Mouse (Mus musculus): ENCODE data around the gene Tmem203. TPM values are rescaled to one million over a fixed set of nuclear protein-coding genes. Genes with fewer than 3 reads are reported as not detected.
A peak's percentile ranks its signal among the peaks of the same experiment; 100 is the strongest.

Tmem203 gene
- total RNA-seq (2012; rRNA removed) = 22.7 and 28.3 TPM in 2 replicates
- total RNA-seq (2014; rRNA removed) = 18.4 and 21.2 TPM in 2 replicates
- 14.5 and 21.5 TPM in 2 replicates for polyA plus RNA-seq (2012; ENCODE audit: insufficient read length, low read depth)

DNA sequence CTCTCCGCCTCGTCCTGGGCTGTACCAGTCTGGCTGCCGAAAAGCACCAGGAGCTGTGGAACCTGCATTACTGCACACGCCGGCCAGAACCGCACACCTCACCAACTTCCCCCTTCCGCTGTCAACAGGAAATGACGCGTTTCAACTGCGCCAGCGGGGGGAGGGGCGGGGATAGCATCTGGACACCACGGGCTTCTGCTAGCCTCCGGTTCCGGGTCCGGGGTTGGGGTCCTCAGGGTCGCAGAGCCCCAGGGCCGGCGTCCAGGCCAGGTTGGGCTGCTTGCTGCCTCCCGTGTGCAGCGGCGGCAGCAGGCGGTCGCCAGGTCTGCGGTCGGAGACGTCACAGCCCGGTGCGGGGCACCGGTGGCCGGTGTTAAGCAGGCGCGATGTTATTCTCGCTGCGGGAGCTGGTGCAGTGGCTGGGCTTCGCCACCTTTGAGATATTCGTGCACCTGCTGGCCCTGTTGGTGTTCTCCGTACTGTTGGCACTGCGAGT is at the start of gene Tmem203:
Gene Tmem203, plus strand, starts transcription at position 156 of the 496 bp plus-strand sequence.
- in situ Hi-C loops (cut with MboI; ENCODE audit: low pct_ligation_motif_present, low pct_unique_long_range_greater_than_20kb, low sequenced_read_pairs) (no loop called here), dilution Hi-C loops (cut with MboI; ENCODE audit: extremely low pct_ligation_motif_present, extremely low pct_unique_long_range_greater_than_20kb, low sequenced_read_pairs) (no loop called here)
- peaks cover 0 to 17% of the 10 kb centered on the region in 2 experiments; a peak in 2 of 4 replicates for H3K4me1 ChIP-seq (ENCODE audit: control insufficient read depth in 1 of 2, insufficient read depth in 2 of 2)

GRCm38 (mm10) chr2:25207593-25207992 is 47.6 kb upstream of the Tmem203 start:
- no peak overlapping the region for H3K4me2 ChIP-seq (ENCODE audit: insufficient read depth, low read depth, poor library complexity, severe bottlenecking)
- in situ Hi-C loops (cut with MboI; ENCODE audit: low pct_ligation_motif_present, low pct_unique_long_range_greater_than_20kb, low sequenced_read_pairs) = loop anchor here (5.0 kb wide), 1 partner anchor 45 kb away; no protein-coding TSS in a partner anchor
- H3K79me2 ChIP-seq (replicated peaks; ENCODE audit: control insufficient read depth, extremely low read depth, insufficient read depth, poor library complexity, severe bottlenecking) = peaks cover 23% of the 10 kb centered on the region
- H3K27ac ChIP-seq (ENCODE audit: insufficient read depth, low read depth) = no peak overlapping the region
- dilution Hi-C loops (cut with MboI; ENCODE audit: extremely low pct_ligation_motif_present, extremely low pct_unique_long_range_greater_than_20kb, low sequenced_read_pairs) = no loop called here
- no peak overlapping the region for H3K4me3 ChIP-seq (replicated peaks in 1 of 3; ENCODE audit: low read depth in 2 of 3, low read length in 2 of 3, poor library complexity in 1 of 3)
- no peak for DNase-seq (ENCODE audit: extremely low read depth)
- H3K4me1 ChIP-seq (ENCODE audit: control insufficient read depth in 1 of 2, insufficient read depth in 2 of 2) = peaks cover 7 to 29% of the 10 kb centered on the region in 2 experiments
- no peak overlapping the region for H3K9ac ChIP-seq (ENCODE audit: insufficient read depth, low read depth)
- no peaks in the 10 kb centered on the region for H3K9me3 ChIP-seq (replicated peaks; ENCODE audit: low read length)
- H3K36me3 ChIP-seq (replicated peaks in 1 of 2; ENCODE audit: control insufficient read depth in 1 of 2, insufficient read depth in 1 of 2, low read length in 1 of 2) = peaks cover 57 to 71% of the 10 kb centered on the region in 2 experiments
- no peaks in the 10 kb centered on the region for H3K27me3 ChIP-seq (replicated peaks)
- TF ChIP-seq ZC3H11A (IDR thresholded peaks at IDR 0.05; ENCODE audit: low read depth, low read length) = no peak

More for the DNA sequence above, at the start of gene Tmem203:
- Histone ChIP-seq H3K9ac (ENCODE audit: insufficient read depth, low read depth) (peak within 1 kb of the TSS; percentile 83), H3K36me3 (replicated peaks in 1 of 2; ENCODE audit: control insufficient read depth in 1 of 2, insufficient read depth in 1 of 2, low read length in 1 of 2) (peaks cover 31 to 38% of the 10 kb centered on the region in 2 experiments), H3K4me3 (replicated peaks in 1 of 3; ENCODE audit: low read depth in 2 of 3, low read length in 2 of 3, poor library complexity in 1 of 3) (peak within 1 kb of the TSS; percentile 85 to 97 (median 87)), H3K27me3 (replicated peaks) (no peaks in the 10 kb centered on the region), H3K9me3 (replicated peaks; ENCODE audit: low read length) (no peaks in the 10 kb centered on the region), H3K4me2 (ENCODE audit: insufficient read depth, low read depth, poor library complexity, severe bottlenecking) (peak within 1 kb of the TSS; percentile 96), H3K79me2 (replicated peaks; ENCODE audit: control insufficient read depth, extremely low read depth, insufficient read depth, poor library complexity, severe bottlenecking) (peaks cover 14% of the 10 kb centered on the region), H3K27ac (ENCODE audit: insufficient read depth, low read depth) (peak within 1 kb of the TSS; percentile 66)
- TF ChIP-seq ZNF384 (IDR thresholded peaks at IDR 0.05; ENCODE audit: low read depth, low read length) (no peak), JUND (conservative IDR thresholded peaks at IDR 0.05; ENCODE audit: low read depth, low read length) (no peak), EP300 (IDR thresholded peaks at IDR 0.05; ENCODE audit: low read length) (no peak), UBTF (IDR thresholded peaks at IDR 0.05; ENCODE audit: low read depth, low read length) (0 out of 2 replicates have a peak, but pooled peaks have one; percentile 18), KAT2A (IDR thresholded peaks at IDR 0.05; ENCODE audit: insufficient replicate concordance, low read length) (peak; percentile 91; the same call in 1 of the 2 replicates), CTCF (conservative IDR thresholded peaks at IDR 0.05 in 1 of 2, IDR thresholded peaks at IDR 0.05 in 1 of 2; ENCODE audit: low read depth in 2 of 2, low read length in 2 of 2) (no peak), ETS1 (conservative IDR thresholded peaks at IDR 0.05; ENCODE audit: low read depth, low read length) (peak; percentile 56), GABPA (IDR thresholded peaks at IDR 0.05; ENCODE audit: insufficient replicate concordance, low read depth, low read length) (peak; percentile 63; the same call in 1 of the 2 replicates), JUN (IDR thresholded peaks at IDR 0.05; ENCODE audit: insufficient read depth, low read depth, low read length) (no peak), E2F4 (IDR thresholded peaks at IDR 0.05; ENCODE audit: insufficient replicate concordance, low read depth, low read length) (no peak), BHLHE40 (IDR thresholded peaks at IDR 0.05; ENCODE audit: low read depth, low read length) (peak; percentile 71), IRF4 (IDR thresholded peaks at IDR 0.05; ENCODE audit: low read depth, low read length) (peak; percentile 72; the same call in 1 of the 2 replicates), MAZ (IDR thresholded peaks at IDR 0.05; ENCODE audit: low read depth, low read length) (peak; percentile 93), NELFE (IDR thresholded peaks at IDR 0.05; ENCODE audit: low read depth, low read length) (peak; percentile 87), SMC3 (IDR thresholded peaks at IDR 0.05; ENCODE audit: low read depth, low read length) (no peak), MAFK (IDR thresholded peaks at IDR 0.05; ENCODE audit: insufficient replicate concordance, low read length) (no peak), ZKSCAN1 (IDR thresholded peaks at IDR 0.05; ENCODE audit: borderline replicate concordance, low read depth, low read length) (no peak), POLR2A (IDR thresholded peaks at IDR 0.05; ENCODE audit: low read depth, low read length) (peak; percentile 85), RAD21 (IDR thresholded peaks at IDR 0.05; ENCODE audit: low read depth, low read length) (no peak), PAX5 (IDR thresholded peaks at IDR 0.05; ENCODE audit: low read length) (no peak), MYC (IDR thresholded peaks at IDR 0.05; ENCODE audit: low read depth, low read length) (peak; percentile 89), SIN3A (IDR thresholded peaks at IDR 0.05; ENCODE audit: low read length) (peak; percentile 100), MXI1 (IDR thresholded peaks at IDR 0.05; ENCODE audit: low read depth, low read length) (peak; percentile 99), RCOR1 (conservative IDR thresholded peaks at IDR 0.05; ENCODE audit: low read depth, low read length) (0 out of 2 replicates have a peak, but pooled peaks have one; percentile 65), HCFC1 (IDR thresholded peaks at IDR 0.05; ENCODE audit: low read depth, low read length) (peak; percentile 98), MEF2A (IDR thresholded peaks at IDR 0.05; ENCODE audit: borderline replicate concordance, low read depth, low read length) (peak; percentile 59), CHD2 (IDR thresholded peaks at IDR 0.05; ENCODE audit: low read length) (peak; percentile 96), POLR2AphosphoS2 (IDR thresholded peaks at IDR 0.05; ENCODE audit: low read depth, low read length) (peak; percentile 61; the same call in 1 of the 2 replicates), ZMIZ1 (IDR thresholded peaks at IDR 0.05; ENCODE audit: low read depth, low read length) (peak; percentile 65), USF1 (IDR thresholded peaks at IDR 0.05; ENCODE audit: low read depth, low read length) (no peak), MAX (IDR thresholded peaks at IDR 0.05; ENCODE audit: low read length) (peak; percentile 94), TBP (conservative IDR thresholded peaks at IDR 0.05; ENCODE audit: low read depth, low read length) (0 out of 2 replicates have a peak, but pooled peaks have one; percentile 47), TCF12 (IDR thresholded peaks at IDR 0.05; ENCODE audit: low read depth, low read length) (peak; percentile 83), NRF1 (IDR thresholded peaks at IDR 0.05; ENCODE audit: low read depth, low read length) (peak; percentile 49), ZC3H11A (IDR thresholded peaks at IDR 0.05; ENCODE audit: low read depth, low read length) (no peak), ELF1 (IDR thresholded peaks at IDR 0.05; ENCODE audit: low read depth, low read length) (peak; percentile 99), CHD1 (IDR thresholded peaks at IDR 0.05; ENCODE audit: low read depth, low read length) (no peak), USF2 (conservative IDR thresholded peaks at IDR 0.05; ENCODE audit: low read depth, low read length) (no peak)
- DNase-seq (ENCODE audit: extremely low read depth) = peak; percentile 94
